Mouse (Mus musculus) heart, postnatal 0 days (tissue): ENCODE results near the gene Rplp0. TPM values are rescaled to one million over a fixed set of nuclear protein-coding genes. Genes with fewer than 3 reads are reported as not detected.

Experiments
- ATAC-seq: fragments of 200-750 bp; cut with Nextera tagmentation; 2 replicates; pipeline ENCODE4 v1.8.0; 2017; ENCODE audit warnings: low read depth, moderate number of reproducible peaks, moderate library complexity; ENCODE audit not compliant: insufficient read depth
- DNase-seq: peaks from one replicate; pipeline ENCODE4 v3.0.0-alpha.2; 2016; ENCODE audit warnings: low spot score
- H3K27ac ChIP-seq: fragments of 300-500 bp; sonication (generic); 2 replicates; pipeline ENCODE4 v1.5.1; 2014; ENCODE audit warnings: low read depth, mild to moderate bottlenecking
- H3K27me3 ChIP-seq: fragments of 300-500 bp; sonication (generic); 2 replicates; pipeline ENCODE4 v1.6.1; 2014; ENCODE audit warnings: low read length, mixed read lengths; ENCODE audit not compliant: control insufficient read depth, insufficient read depth
- H3K36me3 ChIP-seq: fragments of 300-500 bp; sonication (generic); replicated peaks from 2 replicates; pipeline ENCODE4 v1.6.1; 2014; ENCODE audit warnings: low read length, mixed read lengths; ENCODE audit not compliant: control insufficient read depth, insufficient read depth
- H3K4me1 ChIP-seq: fragments of 300-500 bp; sonication (generic); 2 replicates; pipeline ENCODE4 v1.6.1; 2014; ENCODE audit warnings: antibody characterized with exemption; ENCODE audit not compliant: control insufficient read depth, insufficient read depth
- H3K4me2 ChIP-seq: fragments of 300-500 bp; sonication (generic); 2 replicates; pipeline ENCODE4 v1.6.1; 2014; ENCODE audit warnings: low read depth, mild to moderate bottlenecking, low read length, moderate library complexity
- H3K4me3 ChIP-seq: fragments of 300-500 bp; sonication (generic); 2 replicates; pipeline ENCODE4 v1.5.1; 2014; ENCODE audit warnings: low read depth, low read length
- H3K9ac ChIP-seq: fragments of 300-500 bp; sonication (generic); replicated peaks from 2 replicates; pipeline ENCODE4 v1.6.1; 2014; ENCODE audit warnings: low read depth, low read length, mixed read lengths
- H3K9me3 ChIP-seq: fragments of 300-500 bp; sonication (generic); replicated peaks from 2 replicates; pipeline ENCODE4 v1.6.1; 2016; ENCODE audit warnings: low read length; ENCODE audit not compliant: control insufficient read depth
- CTCF ChIP-seq: IDR thresholded peaks from 2 replicates; pipeline ENCODE4 v1.5.1; 2016; ENCODE audit warnings: antibody characterized with exemption, control low read depth, low read depth
- EP300 ChIP-seq: IDR thresholded peaks from 2 replicates; pipeline ENCODE4 v1.6.1; 2016; ENCODE audit warnings: antibody characterized with exemption, low read depth
- WGBS: fragments of 180-500 bp; shearing (Covaris S2); extraction: QIAGEN DNeasy Blood & Tissue Kit; methylation state at CpG from one replicate; pipeline ENCODE4 v1.1.7; 2014; 5-methylcytosine and 5-hydroxymethylcytosine counted together
- polyA plus RNA-seq: library from polyadenylated mRNA; unstranded; fragments of >200 nt; fragmentation: Nextera tagmentation; extraction: Ambion mirVana; gene quantifications from 2 replicates; pipeline ENCODE4 v1.2.1, GENCODE M21; 2015
- total RNA-seq: library from RNA; depleted of rRNA; stranded (reverse); fragments of >200 nt; gene quantifications from 2 replicates; pipeline ENCODE4 v1.2.3, GENCODE M21; 2014; ENCODE audit warnings: low replicate concordance

The Rplp0 gene
- total and polyA plus RNA-seq, 2 experiments from 2014 or later = 877 to 2,522 TPM

GRCm38 (mm10) chr5:115548501-115549285 is 10.6 kb upstream of the Rplp0 start:
- peaks cover 8% of the 10 kb centered on the region for H3K4me1 ChIP-seq
- H3K27me3 ChIP-seq = no peaks in the 10 kb centered on the region
- no peaks in the 10 kb centered on the region for H3K9me3 ChIP-seq
- H3K27ac ChIP-seq = no peak overlapping the region
- peaks cover 85% of the 10 kb centered on the region for H3K36me3 ChIP-seq
- no peak overlapping the region for H3K4me2 ChIP-seq
- 87% methylated on average over 18 of the region's 18 CpGs for WGBS
- no peak for DNase-seq
- H3K4me3 ChIP-seq = no peak overlapping the region
- TF ChIP-seq EP300 = no peak
- TF ChIP-seq CTCF = no peak
- H3K9ac ChIP-seq = no peak overlapping the region
- ATAC-seq = no peak

- H3K9me3 ChIP-seq = no peaks in the 10 kb centered on the region
- H3K36me3 ChIP-seq = peaks cover 92% of the 10 kb centered on the region
- H3K4me3 ChIP-seq = no peak overlapping the region
- DNase-seq = no peak
- TF ChIP-seq CTCF = no peak
- no peak for TF ChIP-seq EP300
- no peaks in the 10 kb centered on the region for H3K27me3 ChIP-seq
- H3K4me2 ChIP-seq = no peak overlapping the region
- no peak overlapping the region for H3K27ac ChIP-seq
- ATAC-seq = no peak
- H3K9ac ChIP-seq = no peak overlapping the region
- no peaks in the 10 kb centered on the region for H3K4me1 ChIP-seq
- 84% methylated on average over 11 of the region's 11 CpGs for WGBS
These were observed 8.7 kb upstream of the Rplp0 start for GRCm38 (mm10) chr5:115550482-115551005.

- Histone ChIP-seq H3K4me1 (no peaks in the 10 kb centered on the region), H3K9me3 (no peaks in the 10 kb centered on the region), H3K27ac (no peak overlapping the region), H3K9ac (no peak overlapping the region), H3K4me2 (no peak overlapping the region), H3K4me3 (no peak overlapping the region), H3K27me3 (no peaks in the 10 kb centered on the region), H3K36me3 (peaks cover 86% of the 10 kb centered on the region)
- no peak for ATAC-seq
- 75% methylated on average over 12 of the region's 12 CpGs for WGBS
- TF ChIP-seq EP300 (no peak), CTCF (no peak)
- DNase-seq = no peak
These were observed 7.9 kb upstream of the Rplp0 start for GRCm38 (mm10) chr5:115551386-115551785.

- ATAC-seq = no peak
- DNase-seq = no peak
- Histone ChIP-seq H3K4me1 (no peaks in the 10 kb centered on the region), H3K27ac (no peak overlapping the region), H3K4me3 (no peak overlapping the region), H3K27me3 (no peaks in the 10 kb centered on the region), H3K9ac (no peak overlapping the region), H3K36me3 (peaks cover 81% of the 10 kb centered on the region), H3K4me2 (no peak overlapping the region), H3K9me3 (no peaks in the 10 kb centered on the region)
- WGBS = 85% methylated on average over 13 of the region's 13 CpGs
- TF ChIP-seq CTCF (no peak), EP300 (no peak)
These were observed 7.5 kb upstream of the Rplp0 start for GRCm38 (mm10) chr5:115551799-115552198.

- Histone ChIP-seq H3K4me2 (no peak overlapping the region), H3K9ac (no peak overlapping the region), H3K4me1 (no peaks in the 10 kb centered on the region), H3K27ac (no peak overlapping the region), H3K27me3 (no peaks in the 10 kb centered on the region), H3K9me3 (no peaks in the 10 kb centered on the region), H3K4me3 (no peak overlapping the region), H3K36me3 (peaks cover 60% of the 10 kb centered on the region)
- 86% methylated on average over 33 of the region's 33 CpGs for WGBS
- ATAC-seq (no peak), DNase-seq (no peak)
- no peak for TF ChIP-seq CTCF
- no peak for TF ChIP-seq EP300
These were observed 5.4 kb upstream of the Rplp0 start for GRCm38 (mm10) chr5:115553801-115554420.
